Mouse (Mus musculus) urinary bladder, postnatal 14 days (tissue): ENCODE data around the gene Col1a1.

Experiments used
- DNase-seq: peaks from one replicate; pipeline ENCODE4 v3.0.0; 2021; ENCODE audit warnings: low spot score

Col1a1 gene

DNA sequence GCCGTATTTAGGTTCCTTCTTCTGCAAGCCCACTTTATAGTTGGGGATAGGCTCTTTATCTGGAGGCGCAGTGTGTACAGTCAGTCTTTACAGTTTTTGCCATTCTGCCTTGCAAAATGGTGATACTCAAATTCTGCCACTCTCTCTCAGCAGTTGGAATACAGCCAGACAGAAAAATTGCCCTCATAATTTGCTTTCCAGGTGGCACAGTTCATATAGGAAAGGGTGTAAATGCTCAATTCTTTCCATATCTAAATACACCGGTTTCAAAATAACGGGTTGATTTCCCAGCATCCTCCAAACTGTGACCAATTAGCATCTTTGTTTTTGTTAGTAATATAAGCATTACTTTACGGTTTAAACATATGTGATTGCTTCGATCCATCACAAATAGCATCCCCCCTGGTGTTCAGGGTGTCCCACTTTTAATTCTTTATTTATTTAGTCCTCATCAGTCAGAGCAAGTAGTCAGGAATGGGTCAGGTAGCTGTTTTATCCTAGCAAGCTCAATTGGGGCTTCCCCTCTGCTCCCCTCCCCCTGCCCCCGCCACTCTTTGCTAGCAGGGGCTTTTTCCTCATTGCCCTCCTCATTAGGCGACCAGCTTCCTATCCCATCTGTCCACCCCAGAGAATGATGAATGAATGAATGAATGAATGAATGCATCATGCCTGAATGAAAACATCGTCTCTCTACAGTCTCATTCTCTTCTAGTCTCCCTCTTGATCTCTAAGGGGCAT is 42.3 kb downstream of the Col1a1 start:
- DNase-seq = no peak

DNA sequence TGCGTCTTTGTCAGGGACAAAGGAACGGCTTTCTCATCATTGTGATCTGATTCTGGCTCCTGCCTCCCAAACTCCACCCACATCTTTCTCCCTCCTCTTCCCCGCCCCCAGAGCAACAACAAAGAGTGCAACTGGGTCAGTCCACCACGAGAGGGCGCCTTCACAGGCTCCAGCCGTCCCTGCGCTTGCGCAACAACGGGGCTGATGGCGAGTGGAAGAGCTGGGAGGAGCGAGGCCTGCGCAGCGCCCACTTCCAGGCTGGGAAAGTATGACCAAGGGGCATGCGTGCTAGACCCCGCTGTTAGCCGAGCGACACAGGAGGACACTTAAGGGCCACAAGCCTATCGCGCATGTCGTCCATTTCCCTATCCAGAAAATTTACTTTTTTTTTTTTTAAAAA is 42.9 kb downstream of the Col1a1 start:
- DNase-seq = peak; percentile 96

DNA sequence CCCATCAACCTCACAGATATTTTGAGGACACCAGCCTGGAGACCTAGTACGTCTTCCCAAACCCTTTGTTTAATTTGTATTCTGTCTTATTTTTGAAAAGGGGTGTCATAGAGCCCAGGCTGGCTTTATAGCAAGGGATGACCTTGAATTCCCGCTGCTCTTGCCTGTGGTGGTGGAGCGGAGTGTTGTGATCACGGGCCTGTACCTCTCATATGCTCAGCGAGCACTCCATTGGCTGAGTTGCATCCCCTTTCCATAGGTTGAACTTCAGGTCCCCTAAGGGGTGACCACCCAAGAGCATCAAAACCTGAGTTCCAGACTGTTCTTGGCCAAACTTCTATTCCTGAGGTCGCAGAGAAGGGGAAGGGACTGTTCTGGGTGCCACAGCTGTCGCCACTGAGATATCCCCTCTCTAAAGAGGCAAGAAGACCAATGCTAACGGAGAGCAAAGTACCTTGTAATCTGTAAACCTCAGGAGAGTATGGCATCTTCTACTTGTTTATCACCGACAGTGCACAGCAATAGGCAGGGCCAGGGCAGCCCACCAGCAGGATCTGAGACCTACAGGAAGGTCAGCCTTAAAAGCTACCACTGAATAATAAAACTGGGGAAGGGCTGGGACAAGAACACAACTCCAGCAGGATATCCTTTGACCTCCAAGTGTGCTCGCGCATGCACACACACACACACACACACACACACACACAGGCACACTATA is 43.6 kb downstream of the Col1a1 start:
- no peak for DNase-seq

DNA sequence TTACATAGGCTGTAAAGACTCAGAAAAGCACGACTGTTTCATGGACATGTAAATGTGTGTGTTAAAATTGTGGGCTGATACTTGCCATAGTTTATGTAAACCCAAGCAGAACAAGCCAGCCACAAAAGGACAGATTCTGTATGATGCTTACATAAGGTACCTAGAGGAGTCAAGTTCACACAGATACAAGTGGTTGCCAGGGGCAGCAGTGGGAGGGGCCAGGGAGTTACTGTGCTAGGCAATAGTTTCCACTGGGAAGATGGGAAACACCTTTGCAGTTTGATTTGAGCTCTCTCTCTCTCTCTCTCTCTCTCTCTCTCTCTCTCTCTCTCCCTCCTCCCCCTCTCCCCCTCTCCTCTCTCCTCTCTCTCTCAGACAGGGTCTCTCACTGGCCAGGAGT is 49.1 kb downstream of the Col1a1 start:
- no peak for DNase-seq

DNA sequence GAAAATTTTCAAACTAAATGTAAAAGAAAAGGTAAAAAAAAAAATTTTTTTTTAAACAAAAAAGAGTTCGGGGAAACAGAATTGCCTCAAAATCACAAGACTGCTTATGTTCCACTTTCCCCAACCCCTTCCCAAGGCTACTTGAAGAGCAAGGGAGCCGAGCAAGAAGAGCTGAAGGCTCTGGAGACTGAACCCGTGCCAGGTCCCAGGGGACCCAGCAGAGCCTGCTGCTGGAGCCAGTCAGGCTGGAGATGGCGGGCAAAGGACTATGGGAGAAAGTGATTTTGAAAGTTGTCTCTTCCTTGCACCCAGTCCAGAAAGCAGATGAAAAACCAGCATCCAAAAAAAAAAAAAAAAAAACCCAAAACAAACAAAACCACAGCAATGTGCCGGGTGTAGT is 49.8 kb downstream of the Col1a1 start:
- no peak for DNase-seq

DNA sequence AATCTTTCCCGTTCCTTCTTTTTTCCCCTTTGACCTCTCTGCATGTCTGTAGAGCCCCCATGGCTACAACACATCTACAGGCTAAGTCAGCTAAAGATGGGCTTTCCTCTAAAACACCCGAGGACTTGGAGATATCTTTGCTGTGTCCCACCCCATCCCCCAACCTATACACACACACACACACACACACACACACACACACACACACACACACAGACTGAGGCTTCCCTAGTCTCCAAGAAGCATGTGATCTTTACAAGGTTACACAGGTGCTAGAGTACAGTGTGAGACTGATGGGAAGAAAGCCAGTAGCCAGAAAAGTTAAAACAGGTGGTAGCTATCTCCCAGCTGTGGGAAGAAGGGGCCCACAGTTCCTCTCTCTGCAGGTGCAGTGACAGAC is 50.4 kb downstream of the Col1a1 start:
- no peak for DNase-seq

DNA sequence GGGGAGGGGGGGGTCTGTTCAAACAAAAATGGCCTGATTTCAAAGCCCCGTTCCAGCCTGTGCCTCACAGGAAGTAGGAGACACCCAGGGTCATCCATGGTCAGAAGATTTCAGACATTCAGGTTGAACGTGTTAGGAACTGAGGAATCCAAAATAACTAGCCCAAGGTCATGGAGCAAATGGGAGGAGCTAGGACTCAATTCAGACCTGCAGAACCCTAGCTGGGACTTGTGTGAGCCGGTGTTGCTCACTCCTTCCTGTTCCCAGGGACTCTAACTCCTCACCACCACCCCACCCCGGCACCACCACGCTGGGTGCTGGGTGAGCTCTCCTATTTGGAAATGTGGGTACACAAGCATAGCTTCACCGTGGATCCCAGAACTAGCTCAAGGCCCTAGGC is 51.3 kb downstream of the Col1a1 start:
- DNase-seq = no peak

DNA sequence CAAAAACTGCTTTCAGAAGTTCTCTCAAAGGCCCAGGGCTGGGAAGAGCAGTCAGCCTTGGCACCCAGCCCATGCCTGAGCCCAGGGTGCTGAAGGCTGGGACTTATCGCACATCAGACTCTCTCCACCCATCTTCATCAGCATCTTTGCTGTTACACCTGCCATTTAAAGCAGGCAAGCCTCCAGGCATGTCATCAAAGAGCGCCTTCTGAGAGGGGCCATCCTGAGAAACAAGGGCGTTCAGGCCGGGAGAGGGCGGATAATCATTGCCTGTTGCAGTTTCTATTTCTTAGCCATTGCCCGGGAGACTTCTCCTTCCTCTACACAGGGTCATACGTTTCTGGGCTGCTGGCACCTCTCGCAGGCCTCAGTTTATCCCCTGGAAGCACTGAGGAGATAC is 51.8 kb downstream of the Col1a1 start:
- no peak for DNase-seq

DNA sequence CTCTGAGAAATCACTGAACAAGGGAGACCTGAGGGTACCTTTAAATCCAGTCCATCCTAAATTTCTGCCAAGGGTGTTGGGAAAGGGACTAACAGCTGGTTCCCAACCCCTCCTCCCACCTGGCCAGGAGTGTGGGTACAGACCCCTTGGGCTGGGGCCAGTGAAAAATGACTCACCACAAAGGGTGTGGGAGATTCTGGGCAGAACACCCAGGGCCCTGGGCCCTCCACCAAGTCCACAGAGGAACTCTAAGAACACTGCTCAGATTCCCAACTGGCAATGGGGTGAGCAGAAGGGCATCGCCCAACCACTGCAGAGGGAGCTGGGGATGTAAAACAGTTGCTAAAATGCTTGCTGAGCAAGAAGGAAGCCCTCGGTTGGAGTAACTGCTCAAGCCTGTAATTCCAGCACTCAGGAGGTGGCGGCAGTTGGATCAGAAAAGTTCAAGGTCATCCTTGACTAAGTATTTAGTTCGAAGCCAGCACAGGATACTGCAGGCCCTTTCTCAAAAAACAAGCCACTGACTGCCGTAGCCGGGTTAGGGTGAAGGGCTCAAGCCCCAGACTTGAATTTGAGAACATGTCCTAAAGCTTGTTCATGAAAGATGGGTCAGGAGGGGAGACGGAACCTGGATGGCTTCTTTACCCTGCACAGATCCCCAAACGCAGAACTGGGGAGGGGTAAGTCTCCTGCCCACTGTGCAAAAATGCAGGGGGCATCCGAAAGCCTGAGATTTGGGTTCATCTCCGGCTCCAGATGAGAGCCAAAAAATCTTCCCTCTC is 52.9 kb downstream of the Col1a1 start:
- peak; percentile 70 for DNase-seq

DNA sequence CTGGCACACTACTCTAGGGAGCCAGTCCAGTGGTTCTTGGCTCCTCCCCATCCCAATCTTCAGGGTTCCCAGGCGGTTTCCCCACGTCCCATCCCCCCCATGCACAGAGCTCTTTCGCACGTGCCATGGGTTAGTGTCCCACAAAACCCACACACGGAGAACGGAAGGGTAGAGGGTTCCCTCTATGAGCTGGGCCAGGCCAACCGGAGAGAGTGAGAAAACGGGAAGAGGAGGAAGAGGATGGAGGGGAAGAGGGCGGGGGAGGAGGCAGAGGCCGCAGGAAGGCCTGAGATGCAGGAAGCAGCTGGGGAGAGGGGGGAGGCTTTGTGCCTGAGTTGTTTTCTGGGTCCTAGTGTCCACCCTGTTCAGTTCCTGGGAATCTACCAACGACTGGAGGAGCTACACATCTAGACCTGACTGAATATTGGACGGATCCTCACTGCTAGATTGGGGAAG is 53.6 kb downstream of the Col1a1 start:
- peak; percentile 84 for DNase-seq

DNA sequence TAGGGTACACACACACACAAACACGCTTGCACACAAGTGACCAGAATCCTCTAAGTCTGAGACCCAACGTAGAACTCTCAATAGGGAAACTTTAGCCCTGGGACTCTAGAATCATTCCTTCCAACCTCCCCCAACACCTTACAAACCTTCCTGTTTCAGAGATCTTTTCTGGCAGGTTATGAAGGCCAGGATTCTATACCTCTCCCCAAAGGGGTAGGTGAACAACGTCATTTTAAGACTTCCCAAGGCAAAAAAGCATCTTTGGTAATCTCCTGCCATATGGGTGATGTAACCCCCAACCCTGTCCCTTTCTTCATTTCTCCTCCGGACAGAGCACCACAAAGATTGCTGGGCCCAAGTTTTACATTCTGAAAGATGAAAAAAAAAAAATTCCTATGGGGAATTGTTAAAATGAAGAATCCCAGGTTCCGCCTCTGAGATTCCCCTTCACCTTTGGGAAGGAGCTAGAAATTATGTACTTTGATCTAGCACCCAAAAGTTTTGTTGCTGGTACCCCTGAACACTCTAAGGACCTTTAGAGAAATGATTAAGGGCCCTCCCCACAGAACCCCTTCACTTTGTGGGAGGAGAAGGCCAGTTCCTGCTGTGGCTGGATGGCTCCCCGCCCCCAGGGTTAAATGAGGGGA is 54.2 kb downstream of the Col1a1 start:
- DNase-seq = no peak

DNA sequence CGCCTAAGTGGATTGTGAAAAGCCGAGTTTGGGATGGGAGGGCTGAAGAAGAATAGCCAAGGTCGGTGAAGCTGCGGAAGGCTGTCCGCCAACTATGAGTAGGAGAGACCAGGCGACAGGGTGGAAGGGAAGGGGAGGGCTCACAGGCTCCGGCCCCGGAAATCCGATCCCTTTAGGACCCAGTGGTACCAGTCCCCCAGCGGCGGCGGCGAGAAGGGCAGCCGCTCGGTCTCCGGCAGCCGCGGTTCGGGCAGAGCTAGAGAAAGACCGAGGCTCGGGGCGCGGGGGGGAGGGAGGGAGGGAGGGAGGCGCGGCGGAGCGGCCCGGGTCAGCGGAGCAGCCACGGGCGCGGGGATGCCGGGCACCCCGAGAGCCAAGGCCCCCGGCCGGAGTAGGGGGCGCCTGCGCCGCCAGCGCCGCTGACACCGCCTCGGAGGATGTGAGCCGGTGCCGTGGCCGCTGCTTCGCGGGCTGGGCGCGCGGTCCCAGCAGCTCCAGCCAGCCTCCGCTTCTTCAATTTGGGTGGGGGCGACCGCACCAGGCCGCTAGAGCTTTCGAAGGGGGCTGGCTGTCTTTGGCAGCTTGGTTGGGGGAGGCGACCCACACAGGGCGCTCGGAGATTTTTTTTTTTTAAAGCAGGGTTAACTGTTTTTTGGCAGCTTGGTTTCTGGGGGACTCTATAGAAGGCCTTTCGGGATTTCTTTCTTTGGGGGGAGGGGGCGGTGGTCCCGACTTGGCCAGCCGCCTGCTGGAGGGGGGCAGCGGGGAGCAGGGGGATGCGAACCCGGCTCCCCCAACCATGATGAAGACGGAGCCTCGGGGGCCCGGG is 54.9 kb downstream of the Col1a1 start, which contains the start of gene Ppp1r9b:
TSS of gene Ppp1r9b (plus strand) at position 287 of the 829 bp plus-strand sequence.
- DNase-seq = peak; percentile 94

DNA sequence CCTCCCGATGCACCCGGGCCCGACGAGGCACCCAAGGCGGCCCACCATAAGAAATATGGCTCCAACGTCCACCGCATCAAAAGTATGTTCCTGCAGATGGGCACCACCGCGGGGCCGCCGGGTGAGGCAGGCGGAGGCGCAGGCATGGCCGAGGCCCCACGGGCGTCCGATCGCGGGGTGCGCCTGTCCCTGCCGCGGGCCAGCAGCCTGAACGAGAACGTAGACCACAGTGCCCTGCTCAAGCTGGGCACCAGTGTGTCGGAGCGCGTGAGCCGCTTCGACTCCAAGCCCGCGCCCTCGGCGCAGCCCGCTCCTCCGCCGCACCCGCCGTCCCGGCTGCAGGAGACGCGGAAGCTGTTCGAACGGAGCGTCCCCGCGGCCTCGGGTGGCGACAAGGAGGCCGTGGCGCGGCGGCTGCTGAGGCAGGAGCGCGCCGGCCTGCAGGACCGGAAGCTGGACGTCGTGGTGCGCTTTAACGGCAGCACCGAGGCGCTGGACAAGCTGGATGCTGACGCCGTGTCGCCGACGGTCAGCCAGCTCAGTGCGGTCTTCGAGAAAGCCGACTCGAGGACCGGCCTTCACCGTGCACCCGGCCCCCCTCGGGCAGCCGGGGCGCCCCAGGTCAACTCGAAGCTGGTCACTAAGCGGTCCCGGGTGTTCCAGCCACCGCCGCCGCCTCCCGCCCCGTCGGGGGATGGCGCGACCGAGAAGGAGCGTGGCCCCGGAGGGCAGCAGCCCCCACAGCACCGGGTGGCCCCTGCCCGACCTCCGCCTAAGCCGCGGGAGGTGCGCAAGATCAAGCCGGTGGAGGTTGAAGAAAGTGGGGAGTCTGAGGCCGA is 55.8 kb downstream of the Col1a1 start:
- peak; percentile 45 for DNase-seq

DNA sequence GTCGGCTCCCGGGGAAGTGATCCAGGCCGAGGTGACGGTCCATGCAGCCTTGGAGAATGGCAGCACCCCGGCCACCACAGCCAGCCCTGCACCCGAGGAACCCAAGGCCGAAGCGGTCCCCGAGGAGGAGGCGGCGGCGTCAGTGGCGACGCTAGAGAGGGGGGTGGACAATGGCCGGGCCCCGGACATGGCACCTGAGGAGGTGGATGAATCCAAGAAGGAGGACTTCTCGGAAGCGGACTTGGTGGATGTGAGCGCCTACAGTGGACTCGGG is 56.4 kb downstream of the Col1a1 start:
- DNase-seq = no peak

DNA sequence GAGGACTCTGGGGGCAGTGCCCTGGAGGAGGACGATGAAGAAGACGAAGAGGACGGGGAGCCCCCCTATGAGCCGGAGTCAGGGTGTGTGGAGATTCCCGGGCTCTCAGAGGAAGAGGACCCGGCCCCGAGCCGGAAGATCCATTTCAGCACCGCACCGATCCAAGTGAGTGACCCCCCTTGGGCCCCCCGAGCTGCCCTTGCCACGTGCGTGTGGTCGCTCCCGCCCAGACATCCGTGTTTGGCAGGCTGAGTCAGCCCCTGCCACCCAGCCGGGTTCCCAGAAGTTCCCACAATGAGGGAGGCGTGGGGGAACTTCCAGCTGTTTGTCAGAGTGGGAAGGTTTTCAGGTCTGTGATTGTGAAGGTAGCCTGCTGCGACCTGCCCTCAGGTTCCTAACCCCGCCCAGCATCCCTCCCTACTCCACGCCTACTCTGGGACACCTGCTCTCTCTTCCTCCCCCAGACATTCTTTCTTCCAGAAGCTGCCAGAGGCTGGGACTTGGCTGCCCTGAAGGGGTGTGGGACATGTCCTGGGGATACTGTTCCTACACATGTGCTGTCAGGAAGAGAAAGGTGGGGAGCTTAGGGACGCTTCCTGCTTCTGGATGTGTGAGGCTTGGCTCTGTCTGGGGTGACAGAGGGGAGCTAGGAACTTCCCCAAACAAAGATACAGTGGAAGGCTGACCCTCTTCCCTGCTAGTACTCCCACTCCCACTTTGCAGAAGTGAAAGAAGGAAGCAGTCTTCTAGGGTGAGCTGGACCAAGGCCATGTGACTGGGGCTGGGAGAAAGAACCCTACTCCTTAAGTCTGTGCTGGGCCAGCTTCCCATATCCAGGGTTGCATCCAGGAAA is 57.0 kb downstream of the Col1a1 start:
- DNase-seq = peak; percentile 76

DNA sequence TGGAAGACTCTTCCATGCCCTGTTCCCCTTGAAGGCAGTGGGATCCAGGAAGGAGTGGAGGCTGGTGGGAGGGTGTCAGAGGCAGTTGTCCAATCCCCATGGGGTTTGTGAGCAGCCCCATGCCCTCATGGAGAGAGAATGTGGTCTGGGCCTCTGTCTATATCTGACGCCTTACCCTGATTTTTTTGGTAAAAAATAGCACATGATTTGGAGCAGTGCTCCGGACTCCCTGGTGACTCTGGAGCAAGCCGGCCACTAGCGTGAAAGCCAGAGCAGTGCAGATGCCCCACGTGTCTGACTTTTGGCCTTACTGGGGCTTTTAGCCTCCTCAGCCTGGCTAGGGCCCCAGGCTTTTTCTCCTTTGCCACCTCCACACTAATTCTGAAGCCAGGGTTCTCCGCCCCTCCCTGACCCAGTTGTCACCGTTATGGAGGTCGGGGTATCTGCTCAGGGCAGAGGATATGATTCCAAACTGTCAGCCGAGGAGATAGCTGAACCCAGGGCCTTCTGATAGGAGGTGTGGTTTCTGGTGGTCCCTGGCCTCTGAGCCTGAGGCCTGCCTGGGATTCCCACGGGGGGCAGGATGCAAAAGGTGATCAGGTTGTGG is 58.3 kb downstream of the Col1a1 start:
- no peak for DNase-seq

DNA sequence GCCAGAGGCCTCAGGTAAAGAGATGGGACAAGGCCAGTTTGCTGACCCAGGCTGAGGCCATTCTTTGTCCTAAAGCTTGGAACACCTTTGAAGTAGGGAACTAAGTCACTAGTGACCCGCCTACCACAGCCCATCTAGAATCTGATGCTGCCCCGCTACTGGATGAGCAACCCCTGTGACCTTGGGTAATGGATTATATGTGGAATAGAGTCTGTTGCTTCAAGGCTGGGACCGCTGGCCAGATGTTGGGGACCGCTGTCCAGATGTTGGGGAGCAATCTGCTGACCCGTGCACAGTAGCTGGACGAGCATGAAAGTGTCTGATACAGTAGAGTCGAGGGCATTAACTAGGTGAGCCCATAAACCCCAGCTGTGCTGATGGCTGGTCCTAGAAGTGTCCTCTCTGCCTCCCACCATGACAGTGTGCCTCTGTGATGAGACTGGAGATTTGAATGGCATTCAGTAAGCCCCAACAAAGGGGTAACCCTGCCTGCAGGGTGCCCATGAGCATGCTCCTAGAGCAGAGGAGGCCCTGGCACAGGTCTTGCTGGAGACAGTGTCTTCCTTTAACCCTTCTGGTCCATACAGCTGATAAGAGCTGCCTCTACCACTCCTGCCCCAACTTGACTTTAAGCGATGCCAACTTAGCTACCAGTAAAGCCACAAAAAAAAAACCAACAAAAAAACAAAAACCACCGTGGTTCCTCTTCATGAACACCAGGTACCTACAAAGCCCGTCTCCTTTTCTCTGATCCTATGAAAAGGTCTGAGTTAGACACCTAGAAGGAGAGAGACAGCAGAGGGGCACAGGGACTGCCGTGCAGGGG is 59.1 kb downstream of the Col1a1 start:
- DNase-seq = no peak

DNA sequence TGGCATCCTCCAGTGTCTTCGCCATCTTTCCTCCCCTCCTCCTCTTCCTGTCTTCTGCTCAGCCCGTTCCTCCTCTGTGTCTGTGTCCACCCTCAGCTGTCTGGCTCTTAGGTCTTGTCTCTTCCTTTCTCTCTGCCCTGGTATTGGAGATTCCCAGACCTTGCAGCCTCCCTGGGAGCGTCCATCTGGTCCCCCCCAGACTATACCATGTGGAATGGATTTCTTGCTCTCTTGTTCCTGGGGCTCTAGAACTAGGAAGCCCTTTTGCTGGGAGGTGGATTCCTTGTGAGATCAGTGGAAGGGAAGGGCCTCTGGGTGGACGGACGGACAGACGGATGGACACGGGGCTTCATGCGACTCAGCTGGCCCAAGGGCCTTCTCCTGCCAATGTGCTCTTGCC is 60.1 kb downstream of the Col1a1 start:
- DNase-seq = no peak
